Mouse (Mus musculus): ENCODE data around the gene Rnf40. TPM values are rescaled to one million over a fixed set of nuclear protein-coding genes. Genes with fewer than 3 reads are reported as not detected.
A peak's percentile ranks its signal among the peaks of the same experiment; 100 is the strongest.

Gene Rnf40
- total and polyA plus RNA-seq, 3 experiments: 49.5 to 75.1 TPM; not detected in 1

DNA sequence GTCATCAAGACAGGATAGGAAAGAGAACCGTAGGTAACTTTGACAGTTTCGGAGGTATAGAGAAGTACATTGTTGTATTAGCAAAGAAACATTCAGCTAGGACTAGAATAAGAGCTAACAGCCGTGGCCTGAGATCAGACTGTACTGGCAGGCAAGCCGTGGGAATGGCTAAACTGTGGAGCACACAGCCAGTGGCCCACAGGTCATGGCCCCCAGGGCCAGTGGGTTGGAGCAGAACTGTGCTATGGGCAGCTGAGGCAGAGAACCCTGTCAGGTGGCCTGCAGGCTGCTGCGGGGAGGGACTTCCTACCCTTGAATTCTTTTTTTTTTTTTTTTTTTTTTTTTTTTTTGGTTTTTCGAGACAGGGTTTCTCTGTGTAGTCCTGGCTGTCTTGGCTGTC lies 60.6 kb downstream of the Rnf40 start:
- no peak overlapping the region for H3K4me3 ChIP-seq (ENCODE audit: control insufficient read depth in 1 of 2, insufficient read depth in 1 of 2, low read depth in 2 of 2, low read length in 2 of 2)
- TF ChIP-seq ZC3H11A (IDR thresholded peaks at IDR 0.05; ENCODE audit: low read depth, low read length) (no peak), ZNF384 (IDR thresholded peaks at IDR 0.05; ENCODE audit: low read depth, low read length) (peak; percentile 48; the same call in 1 of the 2 replicates)
- H3K36me3 ChIP-seq (ENCODE audit: control insufficient read depth in 1 of 2, insufficient read depth in 2 of 2, low read length in 2 of 2): peaks cover 0 to 11% of the 10 kb centered on the region in 2 experiments; a peak in 2 of 4 replicates
- peaks cover 3 to 6% of the 10 kb centered on the region in 2 experiments for H3K4me1 ChIP-seq (ENCODE audit: control insufficient read depth in 1 of 2, insufficient read depth in 2 of 2, low read length in 2 of 2)
- H3K9me3 ChIP-seq (replicated peaks; ENCODE audit: insufficient read depth, low read length): no peaks in the 10 kb centered on the region
- no peak overlapping the region for H3K27ac ChIP-seq (ENCODE audit: control insufficient read depth, low read depth, low read length)
- no peaks in the 10 kb centered on the region for H3K27me3 ChIP-seq (ENCODE audit: control insufficient read depth in 1 of 2, insufficient read depth in 2 of 2, low read length in 2 of 2)
- no peak for DNase-seq (ENCODE audit: low read depth, low spot score)
- no peaks in the 10 kb centered on the region for H3K79me2 ChIP-seq (ENCODE audit: control insufficient read depth, insufficient read depth, low read length, poor library complexity)
- H3K9ac ChIP-seq (ENCODE audit: control insufficient read depth, low read depth, low read length, poor library complexity, severe bottlenecking): no peak overlapping the region

DNA sequence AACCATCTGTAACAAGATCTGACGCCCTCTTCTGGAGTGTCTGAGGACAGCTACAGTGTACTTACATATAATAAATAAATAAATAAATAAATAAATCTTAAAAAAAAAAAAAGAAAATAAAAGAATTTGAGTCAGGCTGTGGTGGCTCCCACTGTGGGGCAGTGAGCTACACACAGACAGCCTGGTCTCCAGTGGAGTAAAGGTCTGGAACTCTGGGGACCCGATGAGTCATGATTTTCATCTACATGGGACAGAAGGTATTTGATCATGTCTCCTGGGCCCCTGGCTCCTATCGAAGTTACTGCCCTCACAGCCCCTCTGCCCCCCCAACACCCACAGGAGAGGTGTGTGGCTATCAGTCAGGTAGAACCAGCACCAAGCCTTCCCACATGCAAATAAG lies 63.1 kb downstream of the Rnf40 start:
- DNase-seq (ENCODE audit: low read depth, low spot score): no peak
- no peak overlapping the region for H3K4me3 ChIP-seq (ENCODE audit: control insufficient read depth in 1 of 2, insufficient read depth in 1 of 2, low read depth in 2 of 2, low read length in 2 of 2)
- peaks cover 0 to 11% of the 10 kb centered on the region in 2 experiments; a peak in 2 of 4 replicates for H3K36me3 ChIP-seq (ENCODE audit: control insufficient read depth in 1 of 2, insufficient read depth in 2 of 2, low read length in 2 of 2)
- no peaks in the 10 kb centered on the region for H3K9me3 ChIP-seq (replicated peaks; ENCODE audit: insufficient read depth, low read length)
- no peak overlapping the region for H3K27ac ChIP-seq (ENCODE audit: control insufficient read depth, low read depth, low read length)
- TF ChIP-seq ZMIZ1 (IDR thresholded peaks at IDR 0.05; ENCODE audit: low read depth, low read length): no peak
- no peak for TF ChIP-seq ZNF384 (IDR thresholded peaks at IDR 0.05; ENCODE audit: low read depth, low read length)
- no peak overlapping the region for H3K9ac ChIP-seq (ENCODE audit: control insufficient read depth, low read depth, low read length, poor library complexity, severe bottlenecking)
- peaks cover 3 to 6% of the 10 kb centered on the region in 2 experiments for H3K4me1 ChIP-seq (ENCODE audit: control insufficient read depth in 1 of 2, insufficient read depth in 2 of 2, low read length in 2 of 2)
- H3K79me2 ChIP-seq (ENCODE audit: control insufficient read depth, insufficient read depth, low read length, poor library complexity): no peaks in the 10 kb centered on the region
- H3K27me3 ChIP-seq (ENCODE audit: control insufficient read depth in 1 of 2, insufficient read depth in 2 of 2, low read length in 2 of 2): no peaks in the 10 kb centered on the region

DNA sequence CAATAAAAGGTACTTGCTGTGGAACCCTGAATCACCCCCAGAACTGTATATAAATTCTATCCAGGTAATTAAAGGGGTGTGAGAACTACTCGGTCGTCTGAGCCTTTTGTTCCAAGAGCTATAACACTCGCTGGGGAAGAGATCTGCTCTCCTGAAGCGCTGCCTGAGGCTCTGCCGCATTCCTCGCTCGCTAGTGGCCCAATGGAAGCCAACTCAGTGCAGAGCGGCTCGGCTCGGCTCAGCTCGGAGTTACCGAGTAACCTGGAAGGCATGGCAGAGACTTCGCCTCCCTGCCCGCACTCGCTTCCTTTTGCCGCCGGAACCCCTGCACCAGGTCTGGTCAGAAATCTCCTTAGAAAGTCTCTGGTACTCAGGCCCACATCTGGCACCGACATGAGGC lies 63.5 kb downstream of the Rnf40 start:
- Histone ChIP-seq H3K36me3 (ENCODE audit: control insufficient read depth in 1 of 2, insufficient read depth in 2 of 2, low read length in 2 of 2) (peaks cover 0 to 11% of the 10 kb centered on the region in 2 experiments; a peak in 2 of 4 replicates), H3K4me3 (ENCODE audit: control insufficient read depth in 1 of 2, insufficient read depth in 1 of 2, low read depth in 2 of 2, low read length in 2 of 2) (no peak overlapping the region), H3K9ac (ENCODE audit: control insufficient read depth, low read depth, low read length, poor library complexity, severe bottlenecking) (no peak overlapping the region), H3K79me2 (ENCODE audit: control insufficient read depth, insufficient read depth, low read length, poor library complexity) (no peaks in the 10 kb centered on the region), H3K9me3 (replicated peaks; ENCODE audit: insufficient read depth, low read length) (no peaks in the 10 kb centered on the region), H3K27me3 (ENCODE audit: control insufficient read depth in 1 of 2, insufficient read depth in 2 of 2, low read length in 2 of 2) (no peaks in the 10 kb centered on the region), H3K4me1 (ENCODE audit: control insufficient read depth in 1 of 2, insufficient read depth in 2 of 2, low read length in 2 of 2) (peaks cover 3 to 6% of the 10 kb centered on the region in 2 experiments), H3K27ac (ENCODE audit: control insufficient read depth, low read depth, low read length) (no peak overlapping the region)
- DNase-seq (ENCODE audit: low read depth, low spot score): no peak
- TF ChIP-seq KAT2A (conservative IDR thresholded peaks at IDR 0.05; ENCODE audit: low read depth, low read length) (no peak), MYB (IDR thresholded peaks at IDR 0.05; ENCODE audit: low read depth, low read length) (no peak), HCFC1 (IDR thresholded peaks at IDR 0.05; ENCODE audit: low read depth, low read length) (no peak), E2F4 (IDR thresholded peaks at IDR 0.05; ENCODE audit: borderline replicate concordance, low read depth, low read length) (no peak), GATA1 (IDR thresholded peaks at IDR 0.05; ENCODE audit: low read depth, low read length) (no peak), SMC3 (IDR thresholded peaks at IDR 0.05; ENCODE audit: low read depth, low read length) (no peak)

DNA sequence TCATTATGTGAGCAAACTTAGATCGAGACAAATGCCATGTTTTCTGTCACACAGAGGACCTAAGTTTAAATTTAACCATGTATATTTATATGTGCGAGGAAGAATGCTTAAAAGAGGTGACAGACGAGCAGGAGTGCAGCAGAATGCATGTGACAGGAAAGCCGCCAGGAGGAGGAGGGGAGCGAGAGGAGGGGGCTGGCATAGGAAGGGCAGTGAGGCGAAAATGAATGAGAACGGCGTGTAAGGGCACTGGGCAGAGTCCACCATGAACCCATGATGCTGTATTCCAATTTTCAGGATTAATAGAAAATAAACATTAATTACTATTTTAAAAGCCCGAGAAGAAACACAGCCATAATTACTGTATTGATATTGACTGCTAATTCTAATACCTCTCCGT lies 65.8 kb downstream of the Rnf40 start:
- no peak overlapping the region for H3K4me3 ChIP-seq (ENCODE audit: control insufficient read depth in 1 of 2, insufficient read depth in 1 of 2, low read depth in 2 of 2, low read length in 2 of 2)
- H3K9me3 ChIP-seq (replicated peaks; ENCODE audit: insufficient read depth, low read length): no peaks in the 10 kb centered on the region
- H3K36me3 ChIP-seq (ENCODE audit: control insufficient read depth in 1 of 2, insufficient read depth in 2 of 2, low read length in 2 of 2): no peaks in the 10 kb centered on the region
- H3K27me3 ChIP-seq (ENCODE audit: control insufficient read depth in 1 of 2, insufficient read depth in 2 of 2, low read length in 2 of 2): no peaks in the 10 kb centered on the region
- no peak overlapping the region for H3K9ac ChIP-seq (ENCODE audit: control insufficient read depth, low read depth, low read length, poor library complexity, severe bottlenecking)
- 0 out of 4 replicates have a peak, but pooled peaks cover 0 to 4% of the 10 kb centered on the region in 2 experiments for H3K4me1 ChIP-seq (ENCODE audit: control insufficient read depth in 1 of 2, insufficient read depth in 2 of 2, low read length in 2 of 2)
- no peak overlapping the region for H3K27ac ChIP-seq (ENCODE audit: control insufficient read depth, low read depth, low read length)
- DNase-seq (ENCODE audit: low read depth, low spot score): no peak
- no peaks in the 10 kb centered on the region for H3K79me2 ChIP-seq (ENCODE audit: control insufficient read depth, insufficient read depth, low read length, poor library complexity)
- TF ChIP-seq EP300 (IDR thresholded peaks at IDR 0.05; ENCODE audit: low read depth in 1 of 2, low read length in 2 of 2): no peak
- no peak for TF ChIP-seq ZNF384 (IDR thresholded peaks at IDR 0.05; ENCODE audit: low read depth, low read length)
- TF ChIP-seq MAFK (IDR thresholded peaks at IDR 0.05; ENCODE audit: borderline replicate concordance, low read depth, low read length): no peak
- no peak for TF ChIP-seq ZMIZ1 (IDR thresholded peaks at IDR 0.05; ENCODE audit: low read depth, low read length)
- no peak for TF ChIP-seq ZKSCAN1 (IDR thresholded peaks at IDR 0.05; ENCODE audit: low read depth, low read length)
- no peak for TF ChIP-seq NRF1 (IDR thresholded peaks at IDR 0.05; ENCODE audit: insufficient read depth, low read depth, low read length, poor library complexity, severe bottlenecking)
- TF ChIP-seq MEF2A (IDR thresholded peaks at IDR 0.05; ENCODE audit: extremely low read depth, insufficient replicate concordance, low read depth, low read length, poor library complexity, severe bottlenecking): no peak
- no peak for TF ChIP-seq MAX (IDR thresholded peaks at IDR 0.05; ENCODE audit: low read length)
- TF ChIP-seq MAZ (IDR thresholded peaks at IDR 0.05; ENCODE audit: low read depth, low read length): no peak
- TF ChIP-seq RCOR1 (IDR thresholded peaks at IDR 0.05; ENCODE audit: low read depth, low read length): no peak
- TF ChIP-seq E2F4 (IDR thresholded peaks at IDR 0.05; ENCODE audit: borderline replicate concordance, low read depth, low read length): no peak
- no peak for TF ChIP-seq GATA1 (IDR thresholded peaks at IDR 0.05; ENCODE audit: low read depth, low read length)
- TF ChIP-seq USF2 (IDR thresholded peaks at IDR 0.05; ENCODE audit: borderline replicate concordance in 1 of 2, insufficient read depth in 1 of 2, low read depth in 1 of 2, low read length in 2 of 2): no peak
- TF ChIP-seq TBP (IDR thresholded peaks at IDR 0.05; ENCODE audit: low read depth, low read length): no peak
